Mouse (Mus musculus) midbrain, embryonic 11.5 days (tissue): Measurements from ENCODE around the gene Efemp2. TPM values are rescaled to one million over a fixed set of nuclear protein-coding genes. Genes with fewer than 3 reads are reported as not detected.
A peak's percentile ranks its signal among the peaks of the same experiment; 100 is the strongest.

Experiments used
- ATAC-seq: fragments of 200-750 bp; cut with Nextera tagmentation; 2 replicates; pipeline ENCODE4 v1.8.0; 2017; ENCODE audit warnings: moderate TSS enrichment, moderate library complexity; ENCODE audit not compliant: low FRiP score
- DNase-seq: peaks from one replicate; pipeline ENCODE4 v3.0.0; 2015; ENCODE audit warnings: low spot score; ENCODE audit errors: missing footprints
- H3K27ac ChIP-seq: fragments of 300-500 bp; sonication (generic); 2 replicates; pipeline ENCODE4 v1.5.1; 2014; ENCODE audit warnings: low read depth, low read length
- H3K27me3 ChIP-seq: fragments of 300-500 bp; sonication (generic); 2 replicates; pipeline ENCODE4 v1.6.1; 2014; ENCODE audit warnings: mild to moderate bottlenecking, low read length, moderate library complexity, mixed read lengths; ENCODE audit not compliant: control insufficient read depth, insufficient read depth
- H3K36me3 ChIP-seq: fragments of 300-500 bp; sonication (generic); 2 replicates; pipeline ENCODE4 v1.6.1; 2014; ENCODE audit warnings: mild to moderate bottlenecking, low read length, moderate library complexity, mixed read lengths; ENCODE audit not compliant: control insufficient read depth, insufficient read depth
- H3K4me1 ChIP-seq: fragments of 300-500 bp; sonication (generic); 2 replicates; pipeline ENCODE4 v1.6.1; 2014; ENCODE audit warnings: low read length; ENCODE audit not compliant: control insufficient read depth, insufficient read depth
- H3K4me2 ChIP-seq: fragments of 300-500 bp; sonication (generic); 2 replicates; pipeline ENCODE4 v1.6.1; 2014; ENCODE audit warnings: mild to moderate bottlenecking, moderate library complexity
- H3K4me3 ChIP-seq: fragments of 300-500 bp; sonication (generic); 2 replicates; pipeline ENCODE4 v1.5.1; 2014; ENCODE audit warnings: low read depth, low read length
- H3K9ac ChIP-seq: fragments of 300-500 bp; sonication (generic); 2 replicates; pipeline ENCODE4 v1.6.1; 2014; ENCODE audit warnings: low read length
- H3K9me3 ChIP-seq: fragments of 300-500 bp; sonication (generic); 2 replicates; pipeline ENCODE4 v1.6.1; 2016; ENCODE audit warnings: low read length; ENCODE audit not compliant: control insufficient read depth
- WGBS: fragments of 180-500 bp; shearing (Covaris S2); extraction: QIAGEN DNeasy Blood & Tissue Kit; methylation state at CpG from one replicate; pipeline ENCODE4 v1.1.7; 2014; 5-methylcytosine and 5-hydroxymethylcytosine counted together
- polyA plus RNA-seq: library from polyadenylated mRNA; unstranded; fragments of >200 nt; fragmentation: Nextera tagmentation; extraction: Ambion mirVana; gene quantifications from 2 replicates; pipeline ENCODE4 v1.2.1, GENCODE M21; 2014

Efemp2 gene
- polyA plus RNA-seq, 1 experiment from 2014 or later, result 52.7 TPM

GRCm38 (mm10) chr19:5500330-5500875 lies 26.6 kb downstream of the Efemp2 start:
- H3K4me2 ChIP-seq, result no peak overlapping the region
- no peaks in the 10 kb centered on the region for H3K9me3 ChIP-seq
- H3K27ac ChIP-seq, result no peak overlapping the region
- H3K27me3 ChIP-seq, result no peaks in the 10 kb centered on the region
- no peak for DNase-seq
- H3K9ac ChIP-seq, result no peak overlapping the region
- no peak overlapping the region for H3K4me3 ChIP-seq
- peaks cover 2% of the 10 kb centered on the region; the same call in 1 of the 2 replicates for H3K36me3 ChIP-seq
- ATAC-seq, result no peak
- no peaks in the 10 kb centered on the region for H3K4me1 ChIP-seq
- 95% methylated on average over 2 of the region's 2 CpGs for WGBS

GRCm38 (mm10) chr19:5503687-5504086 lies 29.9 kb downstream of the Efemp2 start, which contains the start of gene 1700020D05Rik:
1700020D05Rik (minus strand) TSS chr19:5503787.
- Histone ChIP-seq H3K27ac (no peak within 1 kb of the TSS), H3K36me3 (no peaks in the 10 kb centered on the region), H3K9me3 (no peaks in the 10 kb centered on the region), H3K4me3 (no peak within 1 kb of the TSS), H3K4me1 (no peaks in the 10 kb centered on the region), H3K9ac (no peak within 1 kb of the TSS), H3K27me3 (no peaks in the 10 kb centered on the region), H3K4me2 (no peak within 1 kb of the TSS)
- 51% methylated on average over 17 of the region's 17 CpGs for WGBS
- DNase-seq, result no peak
- no peak for ATAC-seq

GRCm38 (mm10) chr19:5510031-5511026 lies 36.6 kb downstream of the Efemp2 start, which contains the start of gene Snx32:
Snx32 (minus strand) TSS chr19:5510538.
- H3K27ac ChIP-seq, result no peak within 1 kb of the TSS

GRCm38 (mm10) chr19:5511074-5511632 lies 37.4 kb downstream of the Efemp2 start:
- Histone ChIP-seq H3K9me3 (peaks cover 3% of the 10 kb centered on the region; the same call in 1 of the 2 replicates), H3K4me3 (peak overlapping the region; percentile 42), H3K27ac (no peak overlapping the region), H3K4me2 (peak overlapping the region; percentile 72), H3K27me3 (no peaks in the 10 kb centered on the region), H3K9ac (peak overlapping the region; percentile 68), H3K36me3 (no peaks in the 10 kb centered on the region), H3K4me1 (peaks cover 12% of the 10 kb centered on the region)
- DNase-seq (no peak), ATAC-seq (no peak)
- 51% methylated on average over 15 of the region's 15 CpGs for WGBS

More at GRCm38 (mm10) chr19:5510031-5511026, 36.6 kb downstream of the Efemp2 start, which contains the start of gene Snx32:
- H3K4me2 ChIP-seq, result peak within 1 kb of the TSS; percentile 72
- peak within 1 kb of the TSS; percentile 68 for H3K9ac ChIP-seq
- no peaks in the 10 kb centered on the region for H3K27me3 ChIP-seq
- peaks cover 3% of the 10 kb centered on the region; the same call in 1 of the 2 replicates for H3K9me3 ChIP-seq
- WGBS, result 3% methylated on average over 47 of the region's 47 CpGs
- H3K36me3 ChIP-seq, result no peaks in the 10 kb centered on the region
- H3K4me1 ChIP-seq, result peaks cover 12% of the 10 kb centered on the region
- H3K4me3 ChIP-seq, result peak within 1 kb of the TSS; percentile 42
- peak; percentile 97 for DNase-seq
- peak; percentile 100 for ATAC-seq

DNA sequence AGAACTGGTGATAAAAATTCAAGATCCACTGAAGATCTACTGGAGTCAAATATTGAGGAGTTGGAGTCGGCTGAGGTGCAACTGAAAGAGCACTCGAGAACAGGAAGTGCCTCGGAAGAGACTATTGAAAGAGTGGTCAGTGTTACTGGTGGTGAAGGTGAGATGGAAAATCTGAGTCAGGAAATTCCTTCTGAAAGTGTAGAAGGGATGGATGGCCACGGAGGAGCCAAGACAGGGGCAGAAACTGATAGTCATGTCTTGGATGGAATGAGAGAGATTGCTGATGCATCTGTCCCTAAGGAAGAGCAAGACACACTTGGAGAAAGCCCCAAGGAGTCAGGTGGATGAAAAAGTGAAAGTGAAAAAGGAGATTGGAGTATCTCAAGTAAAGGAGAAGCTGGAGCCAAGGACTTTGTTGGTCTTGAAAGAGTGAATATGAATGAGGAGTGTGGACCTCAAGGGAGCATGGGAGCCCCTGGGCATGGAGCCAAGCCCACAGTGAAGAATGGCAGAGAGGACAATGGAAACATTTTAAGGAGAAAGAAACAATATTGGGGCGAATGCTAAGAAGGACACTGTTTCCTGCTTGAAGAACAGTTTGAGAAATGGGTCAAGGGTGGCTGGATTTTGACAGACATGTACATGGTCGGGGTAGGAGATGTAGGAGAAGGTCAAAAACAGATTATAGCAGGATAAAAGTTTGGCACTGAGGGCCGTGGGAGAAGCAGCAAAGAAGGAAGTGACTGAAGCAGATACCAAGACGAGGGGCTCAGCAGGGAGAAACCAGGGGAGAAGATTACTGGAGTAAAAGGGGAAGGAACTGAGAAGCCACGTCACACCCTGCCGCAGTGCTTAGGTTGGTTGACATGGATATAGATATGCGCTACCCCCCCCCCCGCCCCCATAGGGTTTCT lies 38.6 kb downstream of the Efemp2 start:
- Histone ChIP-seq H3K4me2 (no peak overlapping the region), H3K4me3 (no peak overlapping the region), H3K27me3 (no peaks in the 10 kb centered on the region), H3K9me3 (peaks cover 3% of the 10 kb centered on the region; the same call in 1 of the 2 replicates), H3K36me3 (no peaks in the 10 kb centered on the region), H3K9ac (no peak overlapping the region), H3K4me1 (peaks cover 12% of the 10 kb centered on the region), H3K27ac (no peak overlapping the region)
- no peak for ATAC-seq
- 87% methylated on average over 12 of the region's 12 CpGs for WGBS
- DNase-seq, result no peak

DNA sequence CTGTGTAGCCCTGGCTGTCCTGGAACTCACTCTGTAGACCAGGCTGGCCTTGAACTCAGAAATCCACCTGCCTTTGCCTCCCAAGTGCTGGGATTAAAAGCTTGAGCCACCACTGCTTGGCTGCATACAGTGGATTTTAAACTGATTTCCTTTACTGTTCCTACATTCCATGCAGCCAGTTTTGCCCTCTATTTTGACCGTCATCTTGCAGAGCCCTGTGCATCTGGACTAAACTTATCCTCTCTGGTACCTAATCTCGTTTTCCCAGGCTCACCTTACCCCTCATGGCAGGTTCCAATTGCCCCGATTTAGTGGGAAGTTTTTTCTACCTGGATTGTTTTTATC lies 39.2 kb downstream of the Efemp2 start:
- WGBS, result 88% methylated on average over 3 of the region's 3 CpGs

GRCm38 (mm10) chr19:5515840-5516777 lies 42.4 kb downstream of the Efemp2 start:
- H3K9me3 ChIP-seq, result no peaks in the 10 kb centered on the region
- H3K4me2 ChIP-seq, result no peak overlapping the region
- H3K9ac ChIP-seq, result no peak overlapping the region
- 72% methylated on average over 7 of the region's 7 CpGs for WGBS
- H3K27me3 ChIP-seq, result no peaks in the 10 kb centered on the region
- ATAC-seq, result no peak
- peaks cover under 1% of the 10 kb centered on the region for H3K4me1 ChIP-seq
- H3K36me3 ChIP-seq, result no peaks in the 10 kb centered on the region
- DNase-seq, result no peak
- H3K4me3 ChIP-seq, result no peak overlapping the region
- no peak overlapping the region for H3K27ac ChIP-seq

More for the DNA sequence above, 39.2 kb downstream of the Efemp2 start:
- no peak for ATAC-seq
- H3K27me3 ChIP-seq, result no peaks in the 10 kb centered on the region
- DNase-seq, result no peak
- H3K4me2 ChIP-seq, result no peak overlapping the region
- H3K4me1 ChIP-seq, result peaks cover 12% of the 10 kb centered on the region
- no peak overlapping the region for H3K4me3 ChIP-seq
- H3K9me3 ChIP-seq, result peaks cover 3% of the 10 kb centered on the region; the same call in 1 of the 2 replicates
- no peak overlapping the region for H3K9ac ChIP-seq
- H3K27ac ChIP-seq, result no peak overlapping the region
- H3K36me3 ChIP-seq, result no peaks in the 10 kb centered on the region
